ENCODE assay signal across 14 mouse cellular contexts in the genomic region with DNA sequence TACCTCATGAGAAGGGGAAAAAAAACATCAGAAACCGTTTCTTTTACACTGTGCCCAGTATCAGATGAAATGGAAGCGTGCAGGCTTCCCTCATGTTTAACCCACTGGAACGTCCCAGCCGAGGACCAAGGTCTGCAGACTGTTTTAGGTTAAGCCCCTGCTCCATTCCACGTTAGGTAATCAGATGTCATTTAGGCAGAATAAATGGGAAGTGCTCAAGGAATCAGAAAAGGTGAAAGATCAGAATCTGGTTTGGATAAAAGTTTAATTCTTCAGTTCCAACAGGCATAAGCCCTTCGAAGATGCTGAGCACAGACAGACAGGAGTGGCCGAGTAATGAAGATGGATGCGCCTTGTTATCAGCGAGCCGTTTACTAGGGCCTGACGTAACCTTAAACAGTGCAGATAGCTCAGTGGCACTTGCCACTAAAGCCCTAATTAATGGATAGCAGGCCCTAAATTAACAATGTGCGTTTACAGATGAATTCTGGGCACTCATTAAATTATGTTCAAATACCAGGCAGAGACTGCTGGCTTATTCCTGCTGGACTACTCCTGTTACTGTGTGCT.
DNase-seq lines count a peak whose midpoint lies in the region; ATAC-seq and TF ChIP-seq lines count a peak whose summit lies in the region.
"Had no signal": no experiment of that assay in that cellular context is flagged by ENCODE, and none has a peak within 500 bp of the region (broad histone marks: within the 10 kb centered on the region; RNA-seq: fewer than 3 reads in every experiment).

No protein-coding gene starts in this region.

- peaks cover 22% of the 10 kb centered on the region for H3K4me1 ChIP-seq in kidney, embryonic 14.5 days (ENCODE audit: control insufficient read depth, insufficient read depth, low read length)
- peaks cover 10% of the 10 kb centered on the region for H3K4me1 ChIP-seq in limb, embryonic 11.5 days (ENCODE audit: control insufficient read depth, insufficient read depth, low read length)
- H3K4me1 ChIP-seq: neural tube, embryonic 12.5 days had no signal

- ATAC-seq in kidney, embryonic 14.5 days (ENCODE audit: low FRiP score, low TSS enrichment) = peak; percentile 49; the same call in 1 of the 2 replicates
- ATAC-seq in limb, embryonic 11.5 days (ENCODE audit: insufficient number of reproducible peaks, low FRiP score, low TSS enrichment, low read depth) = peak; percentile 55; the same call in 1 of the 2 replicates
- ATAC-seq in erythroblast, adult 5-6 weeks (replicated peaks; ENCODE audit: low FRiP score, poor library complexity, severe bottlenecking) = no peak
- ATAC-seq: intestine, embryonic 16.5 days had no signal

- no peak overlapping the region for H3K4me2 ChIP-seq in kidney, embryonic 14.5 days (replicated peaks; ENCODE audit: low read depth, low read length)
- no peak overlapping the region for H3K4me2 ChIP-seq in limb, embryonic 11.5 days (ENCODE audit: low read depth, severe bottlenecking)
- H3K4me2 ChIP-seq: neural tube, embryonic 12.5 days had no signal

- no peak for DNase-seq in kidney, postnatal 4 days
- peak; percentile 51 for DNase-seq in brain, embryonic 14.5 days (ENCODE audit: low read depth)
- DNase-seq in embryo, embryonic 9.5 days (ENCODE audit: extremely low spot score) = peak; percentile 36
- DNase-seq in limb, embryonic 11.5 days (ENCODE audit: low spot score) = peak; percentile 45
- DNase-seq in ovary, postnatal 10 days (ENCODE audit: low spot score) = no peak
- DNase-seq: adrenal gland, postnatal 25 days; cerebellum, postnatal 10 days; heart, adult 2 months; heart, postnatal 10 days; lung, postnatal 4 days had no signal

- TF ChIP-seq POLR2A in brain, embryonic 14.5 days (IDR thresholded peaks at IDR 0.05; ENCODE audit: borderline replicate concordance, extremely low read depth, insufficient read depth, insufficient read length, poor library complexity, severe bottlenecking) = no peak

- H3K27me3 ChIP-seq in kidney, embryonic 14.5 days (ENCODE audit: control insufficient read depth, insufficient read depth, low read length) = no peaks in the 10 kb centered on the region
- H3K27me3 ChIP-seq in limb, embryonic 11.5 days (ENCODE audit: control insufficient read depth, insufficient read depth, low read length) = no peaks in the 10 kb centered on the region
- H3K27me3 ChIP-seq: neural tube, embryonic 12.5 days had no signal

- H3K36me3 ChIP-seq in kidney, embryonic 14.5 days (ENCODE audit: control insufficient read depth, insufficient read depth, low read length) = no peaks in the 10 kb centered on the region
- no peaks in the 10 kb centered on the region for H3K36me3 ChIP-seq in limb, embryonic 11.5 days (ENCODE audit: control insufficient read depth, insufficient read depth, low read length)
- H3K36me3 ChIP-seq: neural tube, embryonic 12.5 days had no signal

- H3K9me3 ChIP-seq in kidney, embryonic 14.5 days (ENCODE audit: control insufficient read depth, low read length) = no peaks in the 10 kb centered on the region
- H3K9me3 ChIP-seq in limb, embryonic 11.5 days (ENCODE audit: control insufficient read depth, low read length) = no peaks in the 10 kb centered on the region
- H3K9me3 ChIP-seq: neural tube, embryonic 12.5 days had no signal

- WGBS in kidney, embryonic 14.5 days = 26% methylated on average over 12 of the region's 12 CpGs
- WGBS in limb, embryonic 11.5 days = 8% methylated on average over 12 of the region's 12 CpGs

- no peak overlapping the region for H3K27ac ChIP-seq in kidney, embryonic 14.5 days (ENCODE audit: low read depth, low read length)
- no peak overlapping the region for H3K27ac ChIP-seq in limb, embryonic 11.5 days (replicated peaks; ENCODE audit: low read depth, low read length)
- H3K27ac ChIP-seq: heart, adult 2 months; neural tube, embryonic 12.5 days had no signal

- no peak for TF ChIP-seq CTCF in brain, embryonic 14.5 days (IDR thresholded peaks at IDR 0.05; ENCODE audit: borderline replicate concordance, extremely low read depth, insufficient read depth, insufficient read length)

- H3K4me3 ChIP-seq in kidney, embryonic 14.5 days (ENCODE audit: low read length) = no peak overlapping the region
- H3K4me3 ChIP-seq in limb, embryonic 11.5 days (ENCODE audit: low read depth, low read length) = no peak overlapping the region
- H3K4me3 ChIP-seq: heart, adult 2 months; neural tube, embryonic 12.5 days had no signal

- no peak overlapping the region for H3K9ac ChIP-seq in kidney, embryonic 14.5 days (ENCODE audit: low read depth, low read length)
- H3K9ac ChIP-seq in limb, embryonic 11.5 days (ENCODE audit: low read length) = no peak overlapping the region
- H3K9ac ChIP-seq: neural tube, embryonic 12.5 days had no signal

Comparison
In these comparisons a context has a peak if more than half of its experiments do, and no peak if none do; other contexts are left out.
1. DNase-seq: peak in brain, embryonic 14.5 days (single experiment), embryo, embryonic 9.5 days (single experiment) and limb, embryonic 11.5 days (single experiment); none in kidney, postnatal 4 days (0 of 2) and ovary, postnatal 10 days (single experiment).